Mouse (Mus musculus) layer of hippocampus, adult 8-10 months (tissue): ENCODE measurements at regions not wholly inside any gene's neighbourhood (a gene's known extent, or its start where the extent isn't known, plus 50 kb on each side); places are given as distances from the start of the nearest gene placed in this dataset.

ENCODE experiments used
- DNase-seq, 2 experiments: peaks; one replicate each; pipeline ENCODE4 v3.0.0; 2022; ENCODE audit warnings: low spot score in 2 of 2

- no peak for DNase-seq
Measured at GRCm38 (mm10) chr6:98872334-98872733, 529.8 kb upstream of the Gm765 start.

- peak; percentile 19 to 24 for DNase-seq
Measured at GRCm38 (mm10) chr6:98869772-98870171, 527.2 kb upstream of the Gm765 start.

- DNase-seq = peak in 1 of 2 experiments; percentile 9
Measured at GRCm38 (mm10) chr6:98864306-98864705, 521.8 kb upstream of the Gm765 start.

- DNase-seq = no peak
Measured at GRCm38 (mm10) chr6:98855958-98856357, 513.4 kb upstream of the Gm765 start.

- DNase-seq = no peak
Measured at GRCm38 (mm10) chr6:98850906-98851305, 508.4 kb upstream of the Gm765 start.

- no peak for DNase-seq
Measured at GRCm38 (mm10) chr6:98848835-98849234, 506.3 kb upstream of the Gm765 start.

- DNase-seq = no peak
Measured at GRCm38 (mm10) chr6:98846001-98846695, 503.6 kb upstream of the Gm765 start.

- DNase-seq = no peak
Measured at GRCm38 (mm10) chr6:98843598-98843997, 501.0 kb upstream of the Gm765 start.

GRCm38 (mm10) chr6:98842924-98843323, 500.4 kb upstream of the Gm765 start:
- DNase-seq = no peak

- no peak for DNase-seq
Measured at GRCm38 (mm10) chr6:98833922-98834321, 491.4 kb upstream of the Gm765 start.

GRCm38 (mm10) chr6:98830191-98830590, 487.6 kb upstream of the Gm765 start:
- DNase-seq = no peak

- DNase-seq = no peak
Measured at GRCm38 (mm10) chr6:98808046-98808445, 465.5 kb upstream of the Gm765 start.

- no peak for DNase-seq
Measured at GRCm38 (mm10) chr6:98803384-98803949, 460.9 kb upstream of the Gm765 start.

- DNase-seq = no peak
Measured at GRCm38 (mm10) chr6:98801061-98801460, 458.5 kb upstream of the Gm765 start.

GRCm38 (mm10) chr6:98800040-98800439, 457.5 kb upstream of the Gm765 start:
- no peak for DNase-seq

GRCm38 (mm10) chr6:98797778-98798177, 455.2 kb upstream of the Gm765 start:
- no peak for DNase-seq

- DNase-seq = no peak
Measured at GRCm38 (mm10) chr6:98797373-98797772, 454.8 kb upstream of the Gm765 start.

GRCm38 (mm10) chr6:98796666-98797065, 454.1 kb upstream of the Gm765 start:
- DNase-seq = no peak

- DNase-seq = no peak
Measured at GRCm38 (mm10) chr6:98787422-98787821, 444.9 kb upstream of the Gm765 start.

GRCm38 (mm10) chr6:98782074-98782473, 439.5 kb upstream of the Gm765 start:
- peak in 1 of 2 experiments; percentile 32 for DNase-seq

- DNase-seq = no peak
Measured at GRCm38 (mm10) chr6:98775780-98776179, 433.2 kb upstream of the Gm765 start.

GRCm38 (mm10) chr6:98769999-98770398, 427.4 kb upstream of the Gm765 start:
- DNase-seq = no peak

- DNase-seq = no peak
Measured at GRCm38 (mm10) chr6:98769322-98769721, 426.8 kb upstream of the Gm765 start.
